Mouse (Mus musculus) olfactory bulb, adult 2 months (tissue): ENCODE data around the gene Cmtm7. TPM values are rescaled to one million over a fixed set of nuclear protein-coding genes. Genes with fewer than 3 reads are reported as not detected.

ENCODE experiments used
- H3K27ac ChIP-seq: fragments of 200-500 bp; 2 replicates; pipeline ENCODE4 v1.5.1; 2012; ENCODE audit warnings: low read depth, low read length; ENCODE audit not compliant: insufficient read depth
- H3K4me1 ChIP-seq: fragments of 200-500 bp; 2 replicates; pipeline ENCODE4 v1.6.1; 2012; ENCODE audit warnings: low read length; ENCODE audit not compliant: control insufficient read depth, insufficient read depth
- H3K4me3 ChIP-seq: fragments of 200-500 bp; 2 replicates; pipeline ENCODE4 v1.5.1; 2012; ENCODE audit warnings: mild to moderate bottlenecking, low read depth, low read length, moderate library complexity; ENCODE audit not compliant: insufficient read depth
- CTCF ChIP-seq: fragments of 200-500 bp; IDR thresholded peaks from 2 replicates; pipeline ENCODE4 v1.5.1; 2012; ENCODE audit warnings: low read depth, mild to moderate bottlenecking, low read length, moderate library complexity; ENCODE audit not compliant: insufficient read depth
- POLR2A ChIP-seq: fragments of 200-500 bp; IDR thresholded peaks from 2 replicates; pipeline ENCODE4 v1.6.1; 2012; ENCODE audit warnings: mild to moderate bottlenecking, low read depth, low read length, moderate library complexity; ENCODE audit not compliant: insufficient read depth
- WGBS: fragments of 180-500 bp; shearing (Covaris S2); methylation state at CpG from one replicate; pipeline ENCODE4 v1.1.7; 2018; 5-methylcytosine and 5-hydroxymethylcytosine counted together
- polyA plus RNA-seq: library from polyadenylated mRNA; stranded (reverse); fragments of >200 nt; gene quantifications from 2 replicates; pipeline ENCODE4 v1.2.4, GENCODE M21; 2012; ENCODE audit warnings: low replicate concordance; ENCODE audit not compliant: missing spikeins, insufficient read depth, insufficient read length

Gene Cmtm7
- polyA plus RNA-seq, 1 experiment: not detected

- WGBS: 98% methylated on average over 7 of the region's 7 CpGs
- H3K27ac ChIP-seq: no peak overlapping the region
- H3K4me3 ChIP-seq: no peak overlapping the region
- no peaks in the 10 kb centered on the region for H3K4me1 ChIP-seq
- TF ChIP-seq CTCF (no peak), POLR2A (no peak)
These were observed 34.5 kb upstream of the Cmtm7 start for GRCm38 (mm10) chr9:114816121-114816520.

- Histone ChIP-seq H3K4me1 (no peaks in the 10 kb centered on the region), H3K4me3 (no peak overlapping the region), H3K27ac (no peak overlapping the region)
- 65% methylated on average over 4 of the region's 4 CpGs for WGBS
- no peak for TF ChIP-seq CTCF
- TF ChIP-seq POLR2A: no peak
These were observed 33.7 kb upstream of the Cmtm7 start for GRCm38 (mm10) chr9:114815315-114815714.

GRCm38 (mm10) chr9:114812001-114812400 lies 30.3 kb upstream of the Cmtm7 start:
- Histone ChIP-seq H3K4me3 (no peak overlapping the region), H3K4me1 (no peaks in the 10 kb centered on the region), H3K27ac (no peak overlapping the region)
- 96% methylated on average over 4 of the region's 4 CpGs for WGBS
- no peak for TF ChIP-seq CTCF
- no peak for TF ChIP-seq POLR2A

- 90% methylated on average over 11 of the region's 11 CpGs for WGBS
- TF ChIP-seq CTCF (no peak), POLR2A (no peak)
- no peak overlapping the region for H3K27ac ChIP-seq
- H3K4me3 ChIP-seq: no peak overlapping the region
- no peaks in the 10 kb centered on the region for H3K4me1 ChIP-seq
These were observed 29.2 kb upstream of the Cmtm7 start for GRCm38 (mm10) chr9:114810837-114811236.

GRCm38 (mm10) chr9:114808671-114809070 lies 27.0 kb upstream of the Cmtm7 start:
- TF ChIP-seq CTCF (no peak), POLR2A (no peak)
- H3K4me1 ChIP-seq: peaks cover 8% of the 10 kb centered on the region
- WGBS: 94% methylated on average over 5 of the region's 5 CpGs
- no peak overlapping the region for H3K27ac ChIP-seq
- no peak overlapping the region for H3K4me3 ChIP-seq

- Histone ChIP-seq H3K4me1 (peaks cover 8% of the 10 kb centered on the region), H3K4me3 (no peak overlapping the region), H3K27ac (no peak overlapping the region)
- no peak for TF ChIP-seq POLR2A
- TF ChIP-seq CTCF: no peak
- 51% methylated on average over 8 of the region's 8 CpGs for WGBS
These were observed 25.6 kb upstream of the Cmtm7 start for GRCm38 (mm10) chr9:114807261-114807660.

GRCm38 (mm10) chr9:114805151-114805671 lies 23.6 kb upstream of the Cmtm7 start:
- WGBS: 43% methylated on average over 19 of the region's 19 CpGs
- Histone ChIP-seq H3K4me3 (no peak overlapping the region), H3K27ac (no peak overlapping the region), H3K4me1 (peaks cover 8% of the 10 kb centered on the region)
- no peak for TF ChIP-seq POLR2A
- TF ChIP-seq CTCF: no peak

GRCm38 (mm10) chr9:114802191-114802590 lies 20.5 kb upstream of the Cmtm7 start:
- WGBS: 88% methylated on average over 1 of the region's 1 CpGs
- TF ChIP-seq CTCF (no peak), POLR2A (no peak)

GRCm38 (mm10) chr9:114801301-114801700 lies 19.6 kb upstream of the Cmtm7 start:
- WGBS: 90% methylated on average over 15 of the region's 15 CpGs
- Histone ChIP-seq H3K4me3 (no peak overlapping the region), H3K4me1 (peaks cover 8% of the 10 kb centered on the region), H3K27ac (no peak overlapping the region)
- TF ChIP-seq CTCF (no peak), POLR2A (no peak)

More at GRCm38 (mm10) chr9:114802191-114802590, 20.5 kb upstream of the Cmtm7 start:
- Histone ChIP-seq H3K27ac (no peak overlapping the region), H3K4me1 (peaks cover 8% of the 10 kb centered on the region), H3K4me3 (no peak overlapping the region)
